Mouse (Mus musculus): ENCODE data around the gene Slc18b1.
A peak's percentile ranks its signal among the peaks of the same experiment; 100 is the strongest.

- TF ChIP-seq CEBPB (IDR thresholded peaks at IDR 0.05; ENCODE audit: insufficient read depth, poor library complexity, severe bottlenecking) (no peak), POLR2A (IDR thresholded peaks at IDR 0.05; ENCODE audit: insufficient read length, low read depth) (peak; percentile 98), E2F4 (IDR thresholded peaks at IDR 0.05; ENCODE audit: insufficient read depth) (no peak), MYOD1 (IDR thresholded peaks at IDR 0.05; ENCODE audit: control insufficient read depth in 1 of 3, insufficient read length in 2 of 3, low read depth in 2 of 3) (no peak)
Observed at GRCm38 (mm10) chr10:23787062-23787821, 9.5 kb upstream of the Slc18b1 start, which contains the start of gene Rps12.

Data from myocyte (in vitro differentiated cells).